Mouse (Mus musculus): ENCODE results near the gene Pusl1. TPM values are rescaled to one million over a fixed set of nuclear protein-coding genes. Genes with fewer than 3 reads are reported as not detected.

Pusl1 gene
- polyA plus RNA-seq, 1 experiment from 2014 or later: 32.5 TPM

DNA sequence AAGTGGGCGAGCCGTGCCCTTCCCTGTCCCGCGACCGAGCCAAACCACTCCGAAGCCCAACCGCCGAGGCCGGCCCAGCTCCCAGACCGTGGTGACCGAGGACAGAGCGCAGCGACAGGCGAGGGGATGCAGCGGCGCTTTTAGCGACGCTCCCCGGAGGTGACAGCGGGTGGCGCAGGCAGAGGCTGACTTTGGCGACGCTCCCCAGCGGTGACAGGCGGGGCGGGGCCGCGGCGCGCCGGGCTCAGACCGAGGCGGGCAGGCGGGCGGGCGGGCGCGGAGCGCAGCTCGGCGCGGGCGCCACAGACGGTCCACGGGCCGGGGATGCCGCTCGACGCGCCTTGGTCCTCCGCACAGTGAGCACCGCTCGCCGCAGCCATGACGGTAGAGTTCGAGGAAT is 436 bp upstream of the Pusl1 start:
- H3K4me1 ChIP-seq (ENCODE audit: control insufficient read depth, insufficient read depth, low read length): peaks cover 39% of the 10 kb centered on the region
- peaks cover 23% of the 10 kb centered on the region for H3K36me3 ChIP-seq (ENCODE audit: control insufficient read depth, insufficient read depth)
- peak overlapping the region; percentile 81 for H3K4me3 ChIP-seq (ENCODE audit: low read length)
- peak; percentile 92 for ATAC-seq (replicated peaks; ENCODE audit: extremely low read depth, insufficient read depth, low FRiP score)
- H3K27me3 ChIP-seq (ENCODE audit: control insufficient read depth, insufficient read depth, low read length): no peaks in the 10 kb centered on the region
- H3K4me2 ChIP-seq (ENCODE audit: low read depth, low read length): peak overlapping the region; percentile 93
- H3K9ac ChIP-seq (ENCODE audit: low read length): peak overlapping the region; percentile 89
- no peaks in the 10 kb centered on the region for H3K9me3 ChIP-seq (replicated peaks; ENCODE audit: control insufficient read depth, low read length)
- under 1% methylated on average over 56 of the region's 56 CpGs for WGBS
- H3K27ac ChIP-seq (ENCODE audit: low read length): peak overlapping the region; percentile 97

DNA sequence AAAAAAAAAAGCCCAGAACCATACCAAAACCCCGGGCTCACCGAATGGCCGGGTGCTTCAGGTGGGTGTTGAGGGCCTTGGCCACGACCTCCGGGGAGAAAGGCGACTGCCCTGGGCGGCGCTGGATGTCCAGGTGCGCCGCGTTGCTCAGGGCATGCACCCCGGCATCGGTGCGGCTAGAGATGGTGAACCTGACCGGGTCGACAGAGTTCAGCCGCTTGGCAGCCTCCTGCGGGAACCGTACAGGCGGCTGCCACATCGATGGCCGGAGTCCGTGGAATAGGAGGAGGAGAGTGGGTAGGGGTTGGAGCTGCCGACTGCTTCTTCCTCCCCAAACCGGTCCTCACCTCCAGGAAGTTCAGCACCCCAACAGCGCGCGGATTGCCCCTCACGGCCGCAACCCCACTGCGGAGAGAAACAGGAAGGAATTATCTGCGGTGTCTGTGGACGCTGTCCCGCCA is 540 bp downstream of the Pusl1 start:
- Histone ChIP-seq H3K9me3 (replicated peaks; ENCODE audit: control insufficient read depth, low read length) (no peaks in the 10 kb centered on the region), H3K36me3 (ENCODE audit: control insufficient read depth, insufficient read depth) (peaks cover 28% of the 10 kb centered on the region), H3K27me3 (ENCODE audit: control insufficient read depth, insufficient read depth, low read length) (no peaks in the 10 kb centered on the region), H3K4me1 (ENCODE audit: control insufficient read depth, insufficient read depth, low read length) (peaks cover 39% of the 10 kb centered on the region), H3K27ac (ENCODE audit: low read length) (no peak overlapping the region), H3K4me3 (ENCODE audit: low read length) (peak overlapping the region; percentile 81), H3K9ac (ENCODE audit: low read length) (peak overlapping the region; percentile 78), H3K4me2 (ENCODE audit: low read depth, low read length) (peak overlapping the region; percentile 93)
- no peak for ATAC-seq (replicated peaks; ENCODE audit: extremely low read depth, insufficient read depth, low FRiP score)
- WGBS: under 1% methylated on average over 32 of the region's 34 CpGs

DNA sequence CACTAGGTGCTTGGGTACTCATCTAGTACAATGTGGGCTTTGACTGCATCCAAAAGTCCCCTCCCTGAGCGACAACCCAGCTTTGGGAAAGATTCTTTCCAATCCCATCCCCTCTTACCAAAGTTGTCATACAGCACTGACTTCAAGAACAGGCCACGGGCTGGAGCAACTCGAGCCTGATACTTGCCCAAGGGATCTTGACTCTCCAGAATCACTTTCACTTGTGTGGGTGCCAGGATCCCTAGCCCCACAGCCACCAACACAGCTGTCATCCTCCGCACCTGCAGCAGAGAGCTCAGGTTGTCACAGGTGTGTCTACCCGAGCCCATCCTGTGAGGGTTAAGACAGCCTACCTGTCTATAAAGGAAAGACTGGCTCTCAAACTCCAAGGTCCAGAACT is 2.3 kb downstream of the Pusl1 start:
- no peak overlapping the region for H3K4me2 ChIP-seq (ENCODE audit: low read depth, low read length)

DNA sequence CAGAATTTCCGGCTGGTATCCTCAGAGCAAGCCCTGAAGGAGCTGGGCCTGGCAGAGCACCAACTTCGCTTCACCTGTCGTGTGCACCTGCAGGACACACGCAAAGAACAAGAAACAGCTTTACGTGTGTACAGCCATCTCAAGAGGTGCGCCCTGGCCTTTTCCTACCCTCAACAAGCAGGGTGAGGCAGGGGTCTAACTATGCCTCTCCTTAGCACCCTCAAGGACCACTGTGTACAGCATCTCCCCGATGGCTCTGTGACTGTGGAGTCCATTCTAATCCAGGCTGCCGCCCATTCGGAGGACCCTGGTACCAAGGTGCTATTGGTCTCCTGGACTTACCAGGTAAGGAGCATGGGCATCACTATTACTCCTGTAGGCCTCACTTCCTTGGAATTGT is 3.4 kb downstream of the Pusl1 start:
- Histone ChIP-seq H3K4me3 (ENCODE audit: low read length) (no peak overlapping the region), H3K9ac (ENCODE audit: low read length) (no peak overlapping the region), H3K4me2 (ENCODE audit: low read depth, low read length) (no peak overlapping the region), H3K36me3 (ENCODE audit: control insufficient read depth, insufficient read depth) (peaks cover 38% of the 10 kb centered on the region), H3K9me3 (replicated peaks; ENCODE audit: control insufficient read depth, low read length) (no peaks in the 10 kb centered on the region), H3K4me1 (ENCODE audit: control insufficient read depth, insufficient read depth, low read length) (peaks cover 15% of the 10 kb centered on the region), H3K27ac (ENCODE audit: low read length) (no peak overlapping the region), H3K27me3 (ENCODE audit: control insufficient read depth, insufficient read depth, low read length) (no peaks in the 10 kb centered on the region)
- 94% methylated on average over 9 of the region's 9 CpGs for WGBS
- ATAC-seq (replicated peaks; ENCODE audit: extremely low read depth, insufficient read depth, low FRiP score): no peak

More for the DNA sequence above, 2.3 kb downstream of the Pusl1 start:
- peaks cover 26% of the 10 kb centered on the region for H3K4me1 ChIP-seq (ENCODE audit: control insufficient read depth, insufficient read depth, low read length)
- WGBS: 84% methylated on average over 5 of the region's 5 CpGs
- no peaks in the 10 kb centered on the region for H3K27me3 ChIP-seq (ENCODE audit: control insufficient read depth, insufficient read depth, low read length)
- no peaks in the 10 kb centered on the region for H3K9me3 ChIP-seq (replicated peaks; ENCODE audit: control insufficient read depth, low read length)
- H3K4me3 ChIP-seq (ENCODE audit: low read length): no peak overlapping the region
- no peak overlapping the region for H3K27ac ChIP-seq (ENCODE audit: low read length)
- no peak for ATAC-seq (replicated peaks; ENCODE audit: extremely low read depth, insufficient read depth, low FRiP score)
- peaks cover 38% of the 10 kb centered on the region for H3K36me3 ChIP-seq (ENCODE audit: control insufficient read depth, insufficient read depth)
- H3K9ac ChIP-seq (ENCODE audit: low read length): no peak overlapping the region

DNA sequence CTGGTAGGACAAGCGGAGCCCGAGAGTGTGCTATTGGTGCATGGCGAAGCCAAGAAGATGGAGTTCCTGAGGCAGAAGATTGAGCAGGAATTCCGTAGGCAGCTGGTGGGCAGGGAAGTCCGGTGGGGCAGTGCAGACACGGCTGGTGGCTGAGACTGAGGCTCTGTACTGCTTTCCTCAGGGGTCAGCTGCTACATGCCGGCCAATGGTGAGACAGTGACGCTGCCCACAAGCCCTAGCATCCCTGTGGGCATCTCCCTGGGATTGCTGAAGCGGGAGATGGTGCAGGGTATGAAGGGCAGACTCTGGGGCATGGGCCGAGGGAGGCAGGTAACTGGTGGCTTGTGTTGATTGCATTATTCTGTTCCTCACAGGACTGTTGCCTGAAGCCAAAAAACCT is 3.9 kb downstream of the Pusl1 start:
- ATAC-seq (replicated peaks; ENCODE audit: extremely low read depth, insufficient read depth, low FRiP score): no peak
- H3K27me3 ChIP-seq (ENCODE audit: control insufficient read depth, insufficient read depth, low read length): no peaks in the 10 kb centered on the region
- H3K9ac ChIP-seq (ENCODE audit: low read length): no peak overlapping the region
- H3K36me3 ChIP-seq (ENCODE audit: control insufficient read depth, insufficient read depth): peaks cover 38% of the 10 kb centered on the region
- no peaks in the 10 kb centered on the region for H3K9me3 ChIP-seq (replicated peaks; ENCODE audit: control insufficient read depth, low read length)
- no peak overlapping the region for H3K27ac ChIP-seq (ENCODE audit: low read length)
- peaks cover 10% of the 10 kb centered on the region for H3K4me1 ChIP-seq (ENCODE audit: control insufficient read depth, insufficient read depth, low read length)
- WGBS: 88% methylated on average over 10 of the region's 10 CpGs
- H3K4me2 ChIP-seq (ENCODE audit: low read depth, low read length): no peak overlapping the region
- H3K4me3 ChIP-seq (ENCODE audit: low read length): no peak overlapping the region

DNA sequence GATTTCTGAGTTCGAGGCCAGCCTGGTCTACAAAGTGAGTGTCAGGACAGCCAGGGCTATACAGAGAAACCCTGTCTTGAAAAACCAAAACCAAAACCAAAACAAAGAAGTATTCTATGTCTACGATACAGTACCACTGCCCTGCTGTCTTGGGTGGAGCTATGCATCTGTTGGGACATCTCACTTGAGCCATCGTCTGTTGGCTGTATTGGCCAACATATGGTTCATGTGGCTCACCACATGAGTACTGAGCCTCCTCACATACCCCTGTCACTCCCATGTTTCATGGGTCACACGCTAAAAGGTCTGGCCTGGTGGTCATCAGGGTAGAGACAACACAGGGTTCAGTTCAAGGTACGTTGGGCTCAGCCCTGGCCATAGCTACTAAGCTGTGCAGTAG is 5.3 kb downstream of the Pusl1 start:
- no peaks in the 10 kb centered on the region for H3K27me3 ChIP-seq (ENCODE audit: control insufficient read depth, insufficient read depth, low read length)
- no peak overlapping the region for H3K4me3 ChIP-seq (ENCODE audit: low read length)
- ATAC-seq (replicated peaks; ENCODE audit: extremely low read depth, insufficient read depth, low FRiP score): no peak
- H3K4me2 ChIP-seq (ENCODE audit: low read depth, low read length): no peak overlapping the region
- H3K27ac ChIP-seq (ENCODE audit: low read length): no peak overlapping the region
- H3K36me3 ChIP-seq (ENCODE audit: control insufficient read depth, insufficient read depth): peaks cover 38% of the 10 kb centered on the region
- H3K9ac ChIP-seq (ENCODE audit: low read length): no peak overlapping the region
- H3K4me1 ChIP-seq (ENCODE audit: control insufficient read depth, insufficient read depth, low read length): peaks cover 8% of the 10 kb centered on the region; the same call in 1 of the 2 replicates
- 95% methylated on average over 5 of the region's 5 CpGs for WGBS
- H3K9me3 ChIP-seq (replicated peaks; ENCODE audit: control insufficient read depth, low read length): no peaks in the 10 kb centered on the region

DNA sequence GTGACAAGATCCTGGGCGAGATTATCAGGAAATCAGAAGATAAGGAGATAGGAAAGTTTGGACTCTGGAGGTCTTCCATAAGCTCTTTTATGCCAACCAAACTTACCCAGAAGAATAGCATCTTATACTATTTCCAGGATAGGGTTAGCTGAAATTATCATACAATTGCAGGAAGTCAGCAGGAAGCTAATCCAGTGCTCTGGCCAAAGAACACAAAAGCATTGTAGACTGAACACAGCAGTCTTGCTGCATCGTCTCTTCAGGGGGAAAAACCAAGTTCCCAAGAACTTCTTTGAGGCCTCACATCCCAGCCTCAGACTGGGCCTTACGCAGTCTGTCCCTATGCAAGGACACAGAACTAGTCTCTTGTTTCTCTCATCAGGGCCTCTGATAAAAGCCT is 8.0 kb downstream of the Pusl1 start:
- Histone ChIP-seq H3K27ac (ENCODE audit: low read length) (peak overlapping the region; percentile 57), H3K36me3 (ENCODE audit: control insufficient read depth, insufficient read depth) (peaks cover 34% of the 10 kb centered on the region), H3K4me2 (ENCODE audit: low read depth, low read length) (no peak overlapping the region), H3K9me3 (replicated peaks; ENCODE audit: control insufficient read depth, low read length) (no peaks in the 10 kb centered on the region), H3K4me3 (ENCODE audit: low read length) (no peak overlapping the region), H3K4me1 (ENCODE audit: control insufficient read depth, insufficient read depth, low read length) (no peaks in the 10 kb centered on the region), H3K27me3 (ENCODE audit: control insufficient read depth, insufficient read depth, low read length) (no peaks in the 10 kb centered on the region), H3K9ac (ENCODE audit: low read length) (no peak overlapping the region)
- WGBS: 66% methylated on average over 3 of the region's 3 CpGs
- ATAC-seq (replicated peaks; ENCODE audit: extremely low read depth, insufficient read depth, low FRiP score): peak; percentile 28; the same call in 1 of the 2 replicates

DNA sequence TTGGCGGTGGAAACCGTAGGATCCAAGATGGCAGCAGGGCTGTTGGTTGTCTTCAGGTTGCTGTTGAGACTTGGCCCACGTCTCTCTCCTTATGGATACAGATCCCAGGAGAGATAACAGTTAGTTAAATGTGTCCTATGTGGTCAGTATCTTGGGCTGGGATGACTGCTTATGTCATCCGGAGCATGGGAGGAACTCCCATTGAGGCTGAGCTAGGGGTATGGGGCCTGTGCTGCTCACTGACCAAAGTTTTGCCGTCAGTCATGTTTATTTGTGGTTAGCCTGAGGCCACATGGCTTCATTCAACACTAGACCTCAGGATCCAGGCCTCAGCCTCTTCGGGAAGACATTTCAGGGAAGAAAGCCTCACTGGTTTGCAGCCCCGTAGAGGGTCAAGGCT is 20.2 kb downstream of the Pusl1 start:
- Histone ChIP-seq H3K27ac (ENCODE audit: low read length) (no peak overlapping the region), H3K4me2 (ENCODE audit: low read depth, low read length) (no peak overlapping the region), H3K27me3 (ENCODE audit: control insufficient read depth, insufficient read depth, low read length) (no peaks in the 10 kb centered on the region), H3K4me1 (ENCODE audit: control insufficient read depth, insufficient read depth, low read length) (peaks cover 15% of the 10 kb centered on the region), H3K9ac (ENCODE audit: low read length) (no peak overlapping the region), H3K4me3 (ENCODE audit: low read length) (no peak overlapping the region), H3K36me3 (ENCODE audit: control insufficient read depth, insufficient read depth) (peaks cover 29% of the 10 kb centered on the region), H3K9me3 (replicated peaks; ENCODE audit: control insufficient read depth, low read length) (no peaks in the 10 kb centered on the region)
- ATAC-seq (replicated peaks; ENCODE audit: extremely low read depth, insufficient read depth, low FRiP score): no peak
- 88% methylated on average over 7 of the region's 7 CpGs for WGBS

DNA sequence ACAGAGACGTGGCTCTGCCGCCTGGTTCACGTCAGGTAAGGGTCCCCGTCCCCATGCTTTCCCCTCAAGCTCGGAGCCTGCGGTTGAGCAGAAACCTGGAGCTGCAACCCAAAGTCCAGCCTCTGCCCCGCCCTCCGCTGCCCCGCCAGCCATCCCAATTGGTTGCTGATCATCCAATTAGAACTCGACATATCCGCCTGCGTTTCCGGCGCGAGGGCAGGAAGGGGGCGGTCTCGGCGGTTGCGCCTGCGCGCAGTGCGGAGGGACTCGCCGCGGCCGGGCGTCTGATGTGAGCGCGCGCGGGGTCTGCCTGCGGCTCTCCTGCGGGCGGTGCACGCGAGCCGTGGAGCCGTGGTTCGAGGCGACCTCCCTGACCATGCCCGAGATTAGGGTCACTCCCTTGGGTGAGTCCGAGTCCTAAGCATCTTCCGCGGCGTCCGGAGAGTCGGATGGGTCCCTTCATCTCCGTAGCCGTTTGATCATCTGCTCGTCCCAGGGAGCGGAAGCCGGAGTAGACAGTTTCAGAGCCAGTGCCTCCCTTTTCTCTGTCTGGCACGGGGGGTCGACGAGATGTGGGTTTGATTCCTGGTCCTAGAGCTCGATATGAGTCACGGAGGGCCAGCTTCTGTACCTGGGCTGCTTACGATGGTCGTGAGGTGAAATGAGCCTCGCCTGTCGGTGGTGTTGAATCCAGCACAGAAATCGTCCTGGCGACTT is 22.1 kb downstream of the Pusl1 start, which contains the start of the genes Cptp and Ints11:
TSS of gene Cptp (minus strand) at position 124 of the 717 bp plus-strand sequence.
TSS of gene Ints11 (plus strand) at position 230 of the 717 bp plus-strand sequence.
- Histone ChIP-seq H3K4me1 (ENCODE audit: control insufficient read depth, insufficient read depth, low read length) (peaks cover 15% of the 10 kb centered on the region), H3K4me3 (ENCODE audit: low read length) (peak within 1 kb of the TSS; percentile 70), H3K9me3 (replicated peaks; ENCODE audit: control insufficient read depth, low read length) (no peaks in the 10 kb centered on the region), H3K4me2 (ENCODE audit: low read depth, low read length) (peak within 1 kb of the TSS; percentile 89), H3K27me3 (ENCODE audit: control insufficient read depth, insufficient read depth, low read length) (no peaks in the 10 kb centered on the region), H3K36me3 (ENCODE audit: control insufficient read depth, insufficient read depth) (peaks cover 23% of the 10 kb centered on the region), H3K27ac (ENCODE audit: low read length) (peak within 1 kb of the TSS; percentile 8; the same call in 1 of the 2 replicates), H3K9ac (ENCODE audit: low read length) (peak within 1 kb of the TSS; percentile 83)
- peak; percentile 97 for ATAC-seq (replicated peaks; ENCODE audit: extremely low read depth, insufficient read depth, low FRiP score)
- WGBS: under 1% methylated on average over 60 of the region's 63 CpGs
